Mouse (Mus musculus) liver, adult 2 months (tissue): Measurements from ENCODE around the gene Cux2.

Experiments
- CTCF ChIP-seq: fragments of 200-500 bp; IDR thresholded peaks from 2 replicates; pipeline ENCODE4 v1.5.1; 2011; ENCODE audit warnings: low read depth, low read length, control low read depth
- POLR2A ChIP-seq: fragments of 200-500 bp; IDR thresholded peaks from 2 replicates; pipeline ENCODE4 v1.6.1; 2011; ENCODE audit warnings: low read length, control low read depth; ENCODE audit not compliant: insufficient read depth; ENCODE audit errors: extremely low read depth

GRCm38 (mm10) chr5:121815067-121815466 lies 234.8 kb downstream of the Cux2 start:
- TF ChIP-seq CTCF (peak; percentile 47; the same call in 1 of the 2 replicates), POLR2A (no peak)
